Mouse (Mus musculus) left cerebral cortex, postnatal 10 days (tissue): ENCODE results near the gene Gm17657. TPM values are rescaled to one million over a fixed set of nuclear protein-coding genes. Genes with fewer than 3 reads are reported as not detected.
"Not testable (repeated sequence)": the region's sequence is repeated elsewhere in the genome, so short reads cannot be mapped to it uniquely, and the experiment has no call there.

ENCODE experiments used
- DNase-seq, 2 experiments: peaks; one replicate each; pipeline ENCODE4 v3.0.0; 2021 to 2022; ENCODE audit warnings: low spot score in 2 of 2, mixed read lengths in 1 of 2; ENCODE audit errors: extremely low spot score in 1 of 2
- intact Hi-C: fragments of 180-260 bp; cut with DNase I; formaldehyde crosslinking; loops from one replicate; pipeline ENCODE4 v1.15.1; 2025
- total RNA-seq, 2 experiments: library from RNA; stranded (reverse); gene quantifications; 2 replicates each; pipeline ENCODE4 v1.2.3; 2021

Gm17657 gene
- total RNA-seq, 2 experiments from 2014 or later, result not detected

DNA sequence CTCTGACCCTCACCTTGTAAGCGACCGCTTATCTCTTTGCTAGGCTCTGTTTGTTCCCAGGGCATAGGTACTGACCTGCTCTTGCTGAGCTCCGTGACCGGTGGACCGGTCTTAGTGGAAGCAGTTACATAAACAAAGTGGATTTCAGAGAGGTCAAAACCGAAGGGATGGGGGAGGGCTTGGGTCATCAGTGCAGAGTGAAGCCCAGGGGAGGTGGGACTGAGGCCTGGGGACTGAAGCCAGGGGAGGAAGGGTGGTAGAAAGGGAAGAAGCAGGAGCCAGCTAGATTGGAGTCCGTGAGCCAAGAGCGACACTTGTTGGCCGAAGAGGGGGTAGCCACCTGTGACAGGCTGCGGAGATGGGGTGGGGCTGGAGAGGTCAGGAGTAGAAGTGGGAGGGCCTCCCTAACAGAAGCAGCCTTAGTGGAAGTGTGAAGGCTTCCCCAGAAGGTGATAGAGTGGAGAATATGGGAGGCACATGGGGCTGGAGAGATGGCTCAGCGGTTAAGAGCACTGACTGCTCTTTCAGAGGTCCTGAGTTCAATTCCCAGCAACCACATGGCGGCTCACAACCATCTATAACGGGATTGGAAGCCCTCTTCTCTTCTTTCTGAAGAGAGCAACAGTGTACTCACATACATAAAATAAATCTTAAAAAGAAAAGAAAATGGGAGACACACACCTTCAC, 36.3 kb downstream of the Gm17657 start:
- intact Hi-C loops, result loop anchor here (5.0 kb wide), 1 partner anchor 246 kb away; the partner anchor contains the start of gene BC004004
- peak in 1 of 2 experiments; percentile 80 for DNase-seq

DNA sequence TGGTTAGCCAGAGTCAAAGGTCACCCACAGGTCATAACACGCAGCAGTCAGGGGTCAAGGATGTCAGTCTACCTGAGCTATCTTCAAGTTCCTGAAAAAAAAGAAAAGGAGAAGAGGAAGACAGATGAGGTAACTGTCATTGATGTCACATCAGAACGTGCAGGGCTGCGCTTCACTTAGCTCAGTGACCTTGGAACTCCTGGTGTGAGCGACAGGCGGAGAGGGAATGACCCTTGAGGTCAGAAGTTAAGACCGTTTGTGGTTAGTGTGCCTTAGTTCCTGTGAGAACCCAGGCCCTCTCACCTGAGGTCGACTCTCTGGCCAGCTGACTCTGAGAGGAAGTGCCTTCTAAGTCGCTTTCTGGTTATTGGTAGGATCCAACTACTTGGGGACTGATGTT, 38.7 kb downstream of the Gm17657 start:
- no peak for DNase-seq
- intact Hi-C loops, result loop anchor here (5.0 kb wide), 1 partner anchor 243 kb away; the partner anchor contains the start of gene BC004004

DNA sequence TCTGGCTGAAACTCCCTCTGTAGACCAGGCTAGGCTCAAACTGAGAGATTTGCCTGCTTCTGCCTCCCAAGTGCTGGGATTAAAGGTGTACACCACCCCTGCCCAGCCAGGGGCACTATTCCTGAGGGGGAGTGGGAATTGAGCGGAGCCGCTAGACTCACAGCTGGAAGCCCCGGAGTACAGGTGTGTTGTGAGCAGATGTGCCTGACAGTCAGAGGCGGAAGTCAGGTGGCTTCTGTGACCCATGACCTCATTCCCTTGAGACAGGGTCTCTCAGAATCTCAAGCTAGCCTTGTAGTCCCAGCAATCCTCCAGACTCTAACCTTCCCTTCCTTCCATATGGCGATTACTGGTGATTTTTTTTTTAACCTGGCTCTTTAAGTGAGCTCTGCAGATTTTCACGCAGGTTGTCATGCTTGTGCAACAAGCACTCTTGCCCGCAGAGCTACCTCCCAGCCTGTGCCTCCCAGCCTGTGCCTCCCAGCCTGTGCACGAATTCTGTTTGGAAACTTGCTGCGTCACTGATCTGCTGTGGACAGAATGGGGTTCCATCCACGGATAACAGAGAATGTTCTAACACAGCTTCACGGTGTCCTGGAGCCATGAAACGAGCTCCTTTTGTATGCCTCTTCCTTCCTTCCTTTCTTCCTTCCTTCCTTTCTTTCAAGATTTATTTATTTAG, 40.4 kb downstream of the Gm17657 start:
- no peak for DNase-seq

GRCm38 (mm10) chr17:29503700-29504099, 45.7 kb downstream of the Gm17657 start:
- intact Hi-C loops, result no loop called here
- DNase-seq, result no peak

More for the DNA sequence above, 40.4 kb downstream of the Gm17657 start:
- intact Hi-C loops, result no loop called here

DNA sequence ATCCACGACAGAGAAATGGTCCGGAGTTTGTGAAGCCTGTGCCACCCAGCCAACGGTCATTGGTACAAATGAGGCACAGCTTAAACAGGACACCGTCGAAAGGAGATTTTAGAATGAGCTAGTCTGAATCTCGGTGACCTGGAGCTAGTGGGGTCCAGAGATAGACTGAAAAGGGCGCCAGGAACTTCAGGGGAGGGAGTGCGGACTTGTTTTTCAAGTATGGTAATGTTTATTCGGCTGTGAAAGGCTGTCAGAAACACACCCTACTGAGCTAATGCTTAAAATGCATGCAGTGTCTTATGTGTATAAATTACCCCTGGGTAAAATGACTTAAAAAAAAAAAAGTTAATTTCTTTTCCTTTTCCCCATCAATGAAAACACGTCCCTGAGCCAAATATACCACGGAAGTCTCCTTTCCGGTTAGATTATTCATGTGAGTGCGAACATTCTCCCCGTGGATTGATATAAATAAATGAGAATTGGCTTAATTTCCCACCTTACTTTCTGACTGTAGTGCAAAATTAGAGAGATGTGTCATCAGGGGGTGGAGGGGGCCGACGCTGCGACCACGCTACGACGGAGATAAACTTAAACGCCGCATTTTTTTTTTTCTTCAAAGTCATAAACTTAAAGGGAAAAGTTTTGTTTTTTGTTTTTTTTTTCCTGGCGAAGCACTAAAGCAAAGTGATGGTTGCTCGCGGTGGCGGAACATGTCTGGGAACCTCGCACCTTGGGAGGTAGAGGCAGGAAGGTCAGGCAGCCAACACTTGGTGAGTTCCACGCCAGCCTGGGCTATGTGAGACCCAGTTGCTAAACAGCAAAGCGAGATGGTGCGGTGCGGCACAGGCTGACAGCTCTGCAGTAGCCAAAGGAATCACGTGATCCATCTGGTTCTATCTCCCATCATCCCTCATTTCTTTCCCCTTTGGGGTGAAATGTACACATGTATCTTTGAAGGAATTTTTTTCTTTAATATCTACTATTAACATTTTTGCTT, 46.5 kb downstream of the Gm17657 start:
- intact Hi-C loops, result no loop called here
- no peak for DNase-seq

GRCm38 (mm10) chr17:29502005-29502668, 47.3 kb downstream of the Gm17657 start:
- intact Hi-C loops, result no loop called here
- DNase-seq, result no peak

DNA sequence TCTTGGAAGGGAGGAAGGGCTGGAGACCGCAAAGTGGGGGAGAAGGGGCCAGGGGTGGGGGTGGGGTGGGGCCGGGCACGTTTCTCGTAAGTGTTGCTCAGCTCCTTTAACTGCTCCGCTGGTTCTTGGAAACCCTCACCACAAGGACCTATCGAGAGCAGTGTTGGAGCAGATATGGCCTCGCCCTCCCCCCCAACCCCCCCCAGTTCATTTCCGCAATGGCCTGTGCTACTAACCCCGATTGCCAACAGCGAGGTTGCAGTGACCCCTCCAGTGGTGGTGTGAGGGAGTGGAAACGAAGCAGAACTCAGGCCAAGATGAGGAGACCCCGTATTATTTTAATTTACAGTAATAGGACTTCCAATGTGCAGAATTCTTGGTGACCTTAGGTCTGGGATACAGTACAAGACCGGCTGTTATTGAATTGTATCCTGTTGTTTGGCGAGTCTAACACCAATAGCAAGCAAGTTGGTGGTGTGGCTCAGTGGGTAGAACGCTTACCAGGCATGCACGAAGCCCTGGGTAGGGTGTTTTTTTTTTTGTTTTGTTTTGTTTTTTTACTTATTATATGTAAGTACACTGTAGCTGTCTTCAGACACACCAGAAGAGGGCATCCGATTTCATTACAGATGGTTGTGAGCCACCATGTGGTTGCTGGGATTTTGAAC, 48.5 kb downstream of the Gm17657 start:
- DNase-seq, result no peak
- intact Hi-C loops, result no loop called here

DNA sequence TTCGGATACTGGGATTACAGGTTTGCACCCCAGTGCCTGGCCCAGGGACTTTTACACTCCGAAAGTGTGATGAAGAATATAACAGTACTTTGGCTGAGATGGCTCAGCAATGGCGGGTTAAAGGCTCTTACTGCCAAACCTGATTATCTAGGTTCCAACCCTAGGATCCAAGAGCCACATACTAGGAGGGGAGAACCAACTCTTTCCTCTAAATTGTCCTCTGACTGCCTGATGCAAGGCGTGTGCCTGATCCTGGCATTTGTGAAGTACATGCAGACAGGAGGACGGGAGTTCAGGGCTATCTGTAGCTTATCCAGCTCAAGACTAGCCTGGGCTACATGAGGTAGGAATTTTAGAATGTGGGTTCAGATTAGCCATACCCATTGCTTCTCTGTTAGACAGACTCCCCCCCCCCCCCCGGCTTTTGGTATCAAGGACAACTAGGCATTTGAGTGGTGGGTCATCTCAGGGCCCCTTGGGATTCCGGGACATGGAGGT, 49.1 kb downstream of the Gm17657 start:
- intact Hi-C loops, result no loop called here
- no peak for DNase-seq

DNA sequence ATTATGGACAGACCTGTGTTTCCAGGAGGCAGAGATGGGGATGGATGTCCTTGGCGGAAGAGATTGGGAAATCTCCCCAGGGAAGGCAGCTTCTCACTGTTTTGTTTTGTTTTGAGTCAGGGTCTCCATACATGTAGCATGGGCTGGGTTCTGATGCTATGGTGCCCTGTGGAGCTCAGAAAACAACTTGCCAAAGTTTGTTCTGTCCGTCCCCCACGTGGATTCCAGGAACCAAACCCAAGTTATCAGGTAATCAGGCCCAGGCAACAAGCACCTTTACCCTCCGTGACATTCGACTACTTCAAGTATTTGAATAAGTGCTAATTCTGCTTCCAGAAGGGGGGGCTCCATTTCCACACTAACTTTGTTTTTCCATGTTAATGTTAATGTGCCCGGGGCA, 49.9 kb downstream of the Gm17657 start:
- intact Hi-C loops, result no loop called here
- no peak for DNase-seq

GRCm38 (mm10) chr17:29498952-29499351, 50.5 kb downstream of the Gm17657 start:
- intact Hi-C loops, DNase-seq: not testable (repeated sequence)

GRCm38 (mm10) chr17:29498028-29498427, 51.4 kb downstream of the Gm17657 start:
- peak in 1 of 2 experiments; percentile 23 for DNase-seq
- intact Hi-C loops, result no loop called here

GRCm38 (mm10) chr17:29497481-29497880, 52.0 kb downstream of the Gm17657 start:
- DNase-seq, intact Hi-C loops: not testable (repeated sequence)

GRCm38 (mm10) chr17:29497071-29497354, 52.4 kb downstream of the Gm17657 start:
- DNase-seq, result no peak
- intact Hi-C loops, result no loop called here

GRCm38 (mm10) chr17:29496211-29497070, 53.0 kb downstream of the Gm17657 start:
- intact Hi-C loops, result no loop called here
- DNase-seq, result no peak

GRCm38 (mm10) chr17:29494732-29495076, 54.7 kb downstream of the Gm17657 start:
- intact Hi-C loops, result loop anchor here (5.0 kb wide), 1 partner anchor 57 kb away; no protein-coding TSS in a partner anchor

DNA sequence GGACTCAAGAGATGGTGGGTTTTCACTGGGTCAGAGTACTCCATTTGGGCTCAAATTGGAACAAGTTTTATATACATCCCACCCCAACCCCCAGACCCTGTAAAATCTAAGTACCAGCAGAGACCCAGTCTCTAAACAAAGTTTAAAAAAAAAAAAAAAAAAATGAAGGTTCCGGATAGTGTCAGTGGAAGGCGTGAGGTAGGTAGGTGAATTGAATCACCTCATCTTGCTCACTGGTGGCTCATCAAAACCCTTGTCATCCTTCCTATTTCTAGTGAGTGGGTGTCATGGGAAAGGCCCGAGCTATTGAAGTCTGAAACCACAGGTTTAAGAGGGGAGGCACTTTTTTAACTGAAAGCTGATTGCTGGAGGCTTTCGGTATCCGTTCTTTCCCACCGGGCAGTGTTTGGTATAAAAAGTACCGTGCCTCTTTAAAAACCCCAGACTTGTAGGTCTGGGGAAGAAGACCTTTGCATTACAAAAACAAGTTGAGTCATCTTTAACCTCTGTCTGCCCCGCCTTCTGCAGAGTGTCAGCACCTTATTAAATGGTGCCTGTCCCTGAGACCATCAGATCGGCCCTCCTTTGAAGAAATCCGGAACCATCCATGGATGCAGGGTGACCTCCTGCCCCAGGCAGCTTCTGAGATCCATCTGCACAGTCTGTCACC, 55.2 kb downstream of the Gm17657 start:
- DNase-seq, result no peak
- intact Hi-C loops, result loop anchor here (5.0 kb wide), 1 partner anchor 57 kb away; no protein-coding TSS in a partner anchor

More at GRCm38 (mm10) chr17:29494732-29495076, 54.7 kb downstream of the Gm17657 start:
- no peak for DNase-seq
